Mouse (Mus musculus): ENCODE data around the gene Cyp26a1.

DNA sequence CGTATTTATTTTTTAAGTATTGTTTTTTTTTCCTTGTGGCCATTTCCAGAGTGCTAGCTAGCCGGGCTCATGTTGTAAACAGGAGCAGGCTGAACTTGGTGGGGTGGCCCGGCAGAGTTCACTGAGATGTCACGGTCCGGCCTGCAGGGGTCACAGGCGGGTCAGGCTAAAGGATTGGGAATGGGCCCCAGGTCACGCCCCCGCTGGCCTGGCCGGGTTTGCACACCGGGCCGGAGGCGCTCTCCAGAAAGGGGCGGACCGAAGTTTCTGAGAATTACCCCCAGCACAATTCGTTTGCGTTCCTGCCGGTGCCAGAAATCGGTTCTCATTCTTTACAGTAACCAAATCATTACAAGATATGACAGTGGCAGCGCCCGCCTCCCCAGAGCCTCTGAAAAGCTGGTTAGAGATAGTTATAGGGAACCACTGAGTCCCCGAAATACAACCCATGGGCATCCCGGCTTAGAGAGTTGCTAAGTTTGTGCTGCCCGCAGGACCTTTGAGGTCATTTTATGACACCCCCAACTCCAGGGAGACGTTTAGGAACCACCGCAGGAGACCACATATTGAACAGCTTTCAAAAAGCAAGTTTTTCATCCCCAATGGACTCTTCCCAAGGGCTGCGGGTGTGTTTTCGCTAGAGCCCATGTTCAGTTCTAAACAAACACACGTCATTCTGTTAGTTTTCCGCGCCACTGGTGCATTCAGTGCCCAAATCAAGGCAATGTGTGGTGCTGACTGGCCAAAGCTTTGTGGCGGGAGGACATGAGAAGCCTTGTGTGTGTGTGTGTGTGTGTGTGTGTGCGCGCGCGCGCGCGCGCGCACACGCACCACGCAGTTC lies 1.6 kb upstream of the Cyp26a1 start:
- TF ChIP-seq POLR2A (IDR thresholded peaks at IDR 0.05; ENCODE audit: insufficient read depth, low read depth, low read length) (no peak), CTCF (IDR thresholded peaks at IDR 0.05) (no peak), EP300 (IDR thresholded peaks at IDR 0.05; ENCODE audit: insufficient read depth, low read depth, low read length) (no peak)

Measured in heart, adult 2 months (tissue).